Mouse (Mus musculus) liver, adult 2 months (tissue): ENCODE results near the gene Cr2.

Experiments
- CTCF ChIP-seq: fragments of 200-500 bp; IDR thresholded peaks from 2 replicates; pipeline ENCODE4 v1.5.1; 2011; ENCODE audit warnings: low read depth, low read length, control low read depth
- POLR2A ChIP-seq: fragments of 200-500 bp; IDR thresholded peaks from 2 replicates; pipeline ENCODE4 v1.6.1; 2011; ENCODE audit warnings: low read length, control low read depth; ENCODE audit not compliant: insufficient read depth; ENCODE audit errors: extremely low read depth

DNA sequence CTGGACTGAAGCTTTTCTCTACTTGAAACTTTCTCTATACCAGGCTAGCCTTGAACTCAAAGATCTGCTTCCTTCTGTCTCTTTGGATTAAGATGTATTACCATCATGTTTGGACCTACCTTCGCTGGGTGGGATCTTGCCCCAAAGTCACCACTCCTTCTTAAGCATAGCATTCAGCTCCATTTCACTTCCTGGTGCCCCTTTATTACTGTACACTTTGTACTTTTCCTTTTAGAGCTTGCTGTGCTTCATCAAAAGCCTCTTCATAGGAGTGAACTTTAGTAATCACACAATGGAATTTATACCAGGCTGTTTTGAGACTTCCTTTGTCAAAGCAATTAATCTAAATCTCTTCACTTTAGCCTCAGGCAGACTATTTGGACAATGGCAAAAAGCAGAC is 78.5 kb downstream of the Cr2 start:
- no peak for TF ChIP-seq CTCF
- no peak for TF ChIP-seq POLR2A
